Mouse (Mus musculus) liver, postnatal 0 days (tissue): ENCODE results near the gene Ano5.

ENCODE experiments used
- CTCF ChIP-seq: sonication (generic); IDR thresholded peaks from 2 replicates; pipeline ENCODE4 v1.5.1; 2016; ENCODE audit warnings: antibody characterized with exemption, low read depth
- EP300 ChIP-seq: IDR thresholded peaks from 2 replicates; pipeline ENCODE4 v1.6.1; 2016; ENCODE audit warnings: antibody characterized with exemption, low read depth, mild to moderate bottlenecking

DNA sequence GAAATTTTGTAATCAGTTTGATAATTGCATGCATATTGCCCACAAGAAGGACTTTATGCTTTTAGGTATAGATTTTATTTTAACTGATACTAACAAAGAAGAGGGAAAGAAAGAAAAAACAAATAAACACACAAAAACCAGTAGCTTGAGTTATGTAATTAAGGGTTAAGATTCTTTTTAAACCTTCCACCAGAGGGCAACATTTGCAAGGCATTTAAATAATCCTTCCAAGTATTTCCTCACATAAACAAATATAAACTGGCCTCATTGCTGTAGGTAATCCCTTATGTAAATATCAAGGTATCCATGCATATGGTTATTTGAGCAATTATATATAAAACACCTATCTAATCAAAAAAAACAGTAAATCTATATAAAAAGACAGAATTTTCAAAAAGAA is 107.1 kb downstream of the Ano5 start:
- peak; percentile 28; the same call in 1 of the 2 replicates for TF ChIP-seq CTCF
- TF ChIP-seq EP300 = no peak
